Mouse (Mus musculus): ENCODE measurements around the gene Krtap20-2. TPM values are rescaled to one million over a fixed set of nuclear protein-coding genes. Genes with fewer than 3 reads are reported as not detected.
"Not testable (repeated sequence)": the region's sequence is repeated elsewhere in the genome, so short reads cannot be mapped to it uniquely, and the experiment has no call there.

The Krtap20-2 gene
- polyA plus RNA-seq (2012; rRNA removed): not detected in 2 replicates

DNA sequence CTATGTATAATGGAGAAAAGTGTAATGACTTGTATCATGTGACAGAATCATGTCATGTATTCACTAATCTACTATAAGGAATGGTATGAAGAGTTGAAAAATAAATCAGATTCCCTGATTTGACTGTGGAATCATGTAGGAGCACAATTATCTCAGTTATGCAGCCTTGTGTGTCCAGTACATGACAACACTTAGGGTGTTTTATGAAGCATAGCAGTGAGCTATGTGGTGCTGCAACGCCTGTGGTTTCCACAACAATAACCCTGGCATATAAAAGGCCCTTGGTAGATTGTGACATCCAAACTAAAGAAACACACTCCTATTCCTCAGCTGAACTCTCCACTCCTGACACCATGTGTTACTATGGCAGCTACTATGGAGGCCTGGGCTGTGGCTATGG lies at the start of gene Krtap20-2:
Gene Krtap20-2 (plus strand): TSS at position 301 of the 400 bp plus-strand sequence.
- no peak within 1 kb of the TSS for H3K27ac ChIP-seq (ENCODE audit: insufficient read depth, low read length)
- H3K4me1 ChIP-seq (ENCODE audit: control insufficient read depth, insufficient read depth, low read length): no peaks in the 10 kb centered on the region
- H3K27me3 ChIP-seq (ENCODE audit: control insufficient read depth, insufficient read depth, low read length): no peaks in the 10 kb centered on the region
- no peak within 1 kb of the TSS for H3K4me3 ChIP-seq (replicated peaks; ENCODE audit: insufficient read depth, low read depth, low read length)
- TF ChIP-seq CTCF (IDR thresholded peaks at IDR 0.05; ENCODE audit: borderline replicate concordance, insufficient read depth, low read depth, low read length): no peak
- WGBS: 69% methylated on average over 1 of the region's 1 CpGs
- no peak for DNase-seq

DNA sequence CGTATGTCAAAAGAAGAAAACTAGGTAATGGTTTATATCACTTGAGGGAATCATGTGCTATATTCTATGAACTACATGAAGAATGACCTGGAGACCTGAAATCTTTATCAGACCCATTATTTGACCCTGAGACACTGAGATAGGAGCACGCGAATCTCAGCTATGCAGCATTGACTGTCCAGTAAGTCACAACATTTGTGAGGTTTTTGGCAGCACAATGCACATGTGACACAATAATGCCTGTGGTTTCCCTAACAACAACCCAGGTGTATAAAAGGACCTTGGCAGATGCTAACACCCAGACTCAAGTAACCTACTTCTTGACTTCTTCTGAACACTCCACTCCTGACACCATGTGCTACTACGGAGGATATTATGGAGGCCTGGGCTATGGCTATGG lies 48.0 kb upstream of the Krtap20-2 start, which contains the start of gene Gm9789:
Gene Gm9789 (plus strand): TSS at position 301 of the 400 bp plus-strand sequence.
- TF ChIP-seq POLR2A (IDR thresholded peaks at IDR 0.05; ENCODE audit: borderline replicate concordance, insufficient read depth, low read length): no peak
- TF ChIP-seq CTCF (IDR thresholded peaks at IDR 0.05; ENCODE audit: borderline replicate concordance, insufficient read depth, low read depth, low read length): no peak
- Histone ChIP-seq H3K4me3 (replicated peaks; ENCODE audit: insufficient read depth, low read depth, low read length) (no peak within 1 kb of the TSS), H3K27ac (ENCODE audit: insufficient read depth, low read length) (no peak within 1 kb of the TSS), H3K4me1 (ENCODE audit: control insufficient read depth, insufficient read depth, low read length) (no peaks in the 10 kb centered on the region), H3K27me3 (ENCODE audit: control insufficient read depth, insufficient read depth, low read length) (no peaks in the 10 kb centered on the region; the same call in 1 of the 2 replicates)
- 85% methylated on average over 4 of the region's 4 CpGs for WGBS
- no peak for DNase-seq

DNA sequence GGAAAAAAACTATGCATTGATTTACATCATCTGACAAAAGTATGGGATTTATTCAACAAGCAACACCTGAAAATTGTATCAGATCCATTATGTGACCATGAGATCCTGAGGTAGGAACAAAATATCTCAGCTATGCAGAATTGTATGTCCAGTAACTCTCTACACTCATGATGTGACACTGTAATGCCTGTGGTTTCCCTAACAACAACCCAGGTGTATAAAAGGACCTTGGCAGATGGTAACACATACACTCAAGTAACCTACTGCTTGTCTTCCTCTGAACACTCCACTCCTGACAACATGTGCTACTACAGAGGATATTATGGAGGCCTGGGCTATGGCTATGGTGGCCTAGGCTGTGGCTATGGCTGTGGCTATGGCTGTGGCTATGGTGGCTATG lies 36.5 kb upstream of the Krtap20-2 start, which contains the start of gene Gm7735:
Gene Gm7735 (plus strand): TSS at position 301 of the 400 bp plus-strand sequence.
- DNase-seq; H3K4me1 ChIP-seq (ENCODE audit: control insufficient read depth, insufficient read depth, low read length): not testable (repeated sequence)

DNA sequence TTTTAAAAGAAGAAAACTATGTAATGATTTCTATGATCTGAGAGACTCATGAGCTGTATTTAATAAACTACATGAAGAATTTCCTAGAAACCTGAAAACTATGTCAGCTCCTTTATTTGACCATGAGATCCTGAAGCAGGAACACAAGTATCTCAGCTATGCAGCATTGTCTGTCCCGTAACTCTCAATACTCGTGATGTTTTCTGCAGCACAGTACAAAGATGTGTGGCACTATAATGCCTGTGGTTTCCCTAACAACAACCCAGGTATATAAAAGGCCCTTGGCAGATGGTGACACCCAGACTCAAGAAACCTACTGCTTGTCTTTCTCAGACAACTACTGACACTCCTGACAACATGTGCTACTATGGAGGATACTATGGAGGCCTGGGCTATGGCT lies 31.2 kb upstream of the Krtap20-2 start, which contains the start of gene 1110057P08Rik:
Gene 1110057P08Rik (plus strand): TSS at position 301 of the 400 bp plus-strand sequence.
- 84% methylated on average over 2 of the region's 2 CpGs for WGBS

More for the DNA sequence above, 36.5 kb upstream of the Krtap20-2 start, which contains the start of gene Gm7735:
- H3K27me3 ChIP-seq (ENCODE audit: control insufficient read depth, insufficient read depth, low read length); H3K27ac ChIP-seq (ENCODE audit: insufficient read depth, low read length); H3K4me3 ChIP-seq (replicated peaks; ENCODE audit: insufficient read depth, low read depth, low read length): not testable (repeated sequence)

DNA sequence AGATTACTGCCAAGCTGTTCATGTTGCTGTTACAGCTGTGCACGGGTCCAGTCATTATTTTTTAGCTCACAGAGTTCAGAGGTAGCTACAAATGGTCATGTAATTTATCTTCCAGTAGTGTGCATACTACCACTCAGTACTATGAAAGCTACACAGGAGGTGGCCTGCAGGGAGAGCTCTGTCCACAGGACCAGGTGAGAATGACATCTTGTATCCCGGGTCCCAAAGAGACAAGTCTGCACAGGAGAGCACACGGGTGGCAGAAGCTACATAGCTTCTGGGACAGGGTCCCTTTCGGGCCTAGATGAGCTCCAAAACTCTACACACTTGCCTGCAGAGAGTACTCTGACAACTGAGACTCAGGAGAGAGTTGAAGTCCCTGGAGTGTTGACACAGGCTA lies 17.0 kb upstream of the Krtap20-2 start:
- Histone ChIP-seq H3K4me3 (replicated peaks; ENCODE audit: insufficient read depth, low read depth, low read length) (no peak overlapping the region), H3K27ac (ENCODE audit: insufficient read depth, low read length) (no peak overlapping the region), H3K27me3 (ENCODE audit: control insufficient read depth, insufficient read depth, low read length) (no peaks in the 10 kb centered on the region), H3K4me1 (ENCODE audit: control insufficient read depth, insufficient read depth, low read length) (no peaks in the 10 kb centered on the region)
- DNase-seq: no peak
- 78% methylated on average over 4 of the region's 4 CpGs for WGBS
- TF ChIP-seq CTCF (IDR thresholded peaks at IDR 0.05; ENCODE audit: borderline replicate concordance, insufficient read depth, low read depth, low read length) (no peak), POLR2A (IDR thresholded peaks at IDR 0.05; ENCODE audit: borderline replicate concordance, insufficient read depth, low read length) (no peak)

More for the DNA sequence above, 31.2 kb upstream of the Krtap20-2 start, which contains the start of gene 1110057P08Rik:
- Histone ChIP-seq H3K4me3 (replicated peaks; ENCODE audit: insufficient read depth, low read depth, low read length) (no peak within 1 kb of the TSS), H3K4me1 (ENCODE audit: control insufficient read depth, insufficient read depth, low read length) (no peaks in the 10 kb centered on the region), H3K27me3 (ENCODE audit: control insufficient read depth, insufficient read depth, low read length) (no peaks in the 10 kb centered on the region), H3K27ac (ENCODE audit: insufficient read depth, low read length) (no peak within 1 kb of the TSS)
- no peak for DNase-seq
- no peak for TF ChIP-seq CTCF (IDR thresholded peaks at IDR 0.05; ENCODE audit: borderline replicate concordance, insufficient read depth, low read depth, low read length)
- TF ChIP-seq POLR2A (IDR thresholded peaks at IDR 0.05; ENCODE audit: borderline replicate concordance, insufficient read depth, low read length): no peak

Other genes with a start within 250 kb of the Krtap20-2 start
- gene Krtap16-3, start 243.0 kb upstream of the Krtap20-2 start, polyA plus RNA-seq (2012; rRNA removed): not detected in 2 replicates
- gene Krtap22-2, start 195.1 kb upstream of the Krtap20-2 start, polyA plus RNA-seq (2012; rRNA removed): not detected in 2 replicates
- not detected in 2 replicates for gene Gm10229, start 190.6 kb upstream of the Krtap20-2 start, polyA plus RNA-seq (2012; rRNA removed)
- gene Krtap6-1, start 174.2 kb upstream of the Krtap20-2 start, polyA plus RNA-seq (2012; rRNA removed): not detected in 2 replicates
- not detected in 2 replicates for gene Gm10228, start 164.4 kb upstream of the Krtap20-2 start, polyA plus RNA-seq (2012; rRNA removed)
- gene Krtap6-5, start 158.0 kb upstream of the Krtap20-2 start, polyA plus RNA-seq (2012; rRNA removed): not detected in 2 replicates
- not detected in 2 replicates for gene 1110025L11Rik, start 141.9 kb upstream of the Krtap20-2 start, polyA plus RNA-seq (2012; rRNA removed)
- not detected in 2 replicates for gene Krtap6-3, start 121.8 kb upstream of the Krtap20-2 start, polyA plus RNA-seq (2012; rRNA removed)
- gene Gm6358, start 65.0 kb upstream of the Krtap20-2 start, polyA plus RNA-seq (2012; rRNA removed): not detected in 2 replicates
- not detected in 2 replicates for gene Gm10061, start 54.8 kb upstream of the Krtap20-2 start, polyA plus RNA-seq (2012; rRNA removed)
- gene Gm9789, start 47.9 kb upstream of the Krtap20-2 start, polyA plus RNA-seq (2012; rRNA removed): not detected in 2 replicates
- not detected in 2 replicates for gene Gm7735, start 36.4 kb upstream of the Krtap20-2 start, polyA plus RNA-seq (2012; rRNA removed)
- not detected in 2 replicates for gene 1110057P08Rik, start 31.1 kb upstream of the Krtap20-2 start, polyA plus RNA-seq (2012; rRNA removed)
- not detected in 2 replicates for gene Krtap21-1, start 198.0 kb downstream of the Krtap20-2 start, polyA plus RNA-seq (2012; rRNA removed)
- not detected in 2 replicates for gene Krtap6-2, start 214.2 kb downstream of the Krtap20-2 start, polyA plus RNA-seq (2012; rRNA removed)